ENCODE assay signal across 23 mouse cellular contexts in the genomic region with DNA sequence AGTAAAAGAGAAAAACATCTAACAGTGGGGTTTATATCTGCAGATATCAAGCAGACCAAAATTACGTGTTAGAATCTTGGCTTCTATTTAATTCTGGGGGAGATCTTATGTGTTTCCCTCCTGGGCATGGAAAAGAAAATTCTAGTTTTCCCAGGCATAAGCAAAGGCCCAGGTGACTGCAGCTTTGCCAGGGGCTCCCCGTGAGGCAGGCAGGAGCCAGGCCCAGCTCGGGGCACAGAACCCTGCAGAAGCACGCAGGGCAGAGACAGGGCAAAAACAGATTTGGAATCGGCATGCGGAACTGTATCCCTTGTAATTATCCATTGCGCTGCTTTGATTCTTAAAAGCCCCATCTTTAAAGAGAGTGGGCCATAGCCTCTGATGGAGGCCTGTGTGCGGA.
"Had no signal": no experiment of that assay in that cellular context is flagged by ENCODE, and none has a peak within 500 bp of the region (broad histone marks: within the 10 kb centered on the region; RNA-seq: fewer than 3 reads in every experiment).

No protein-coding gene starts in this region.

- DNase-seq: gastrocnemius, postnatal 10 days; gastrocnemius, postnatal 25 days; heart, adult 18-20 months; heart, postnatal 10 days; heart, postnatal 4 days; kidney, adult 18-20 months; kidney, adult 8-10 months; kidney, postnatal 10 days; kidney, postnatal 25 days; kidney, postnatal 4 days; liver; liver, embryonic 13.5 days had no signal

- H3K4me3 ChIP-seq: heart, embryonic 10.5 days; heart, embryonic 12.5 days; hindbrain, embryonic 10.5 days; hindbrain, embryonic 12.5 days; intestine, embryonic 15.5 days; layer of hippocampus, adult 2 months; left cerebral cortex, adult 2 months; limb, embryonic 10.5 days; limb, embryonic 12.5 days; liver, embryonic 13.5 days; liver, embryonic 15.5 days had no signal

- H3K27me3 ChIP-seq: heart, embryonic 12.5 days; hindbrain, embryonic 12.5 days; intestine, embryonic 15.5 days; limb, embryonic 12.5 days; liver, embryonic 13.5 days; liver, embryonic 15.5 days had no signal

- H3K27ac ChIP-seq: heart, embryonic 10.5 days; hindbrain, embryonic 10.5 days; hindbrain, embryonic 12.5 days; hindbrain, embryonic 14.5 days; intestine, embryonic 15.5 days; layer of hippocampus, adult 2 months; left cerebral cortex, adult 2 months; limb, embryonic 10.5 days; limb, embryonic 12.5 days; liver, embryonic 13.5 days; liver, embryonic 15.5 days had no signal

- H3K4me1 ChIP-seq: heart, embryonic 10.5 days; heart, embryonic 12.5 days; hindbrain, embryonic 10.5 days; hindbrain, embryonic 12.5 days; intestine, embryonic 15.5 days; limb, embryonic 10.5 days; limb, embryonic 12.5 days; liver, embryonic 13.5 days; liver, embryonic 15.5 days had no signal
